Mouse (Mus musculus) retina, postnatal 1 day (tissue): ENCODE data around the gene Slc2a5.
A peak's percentile ranks its signal among the peaks of the same experiment; 100 is the strongest.

Source experiments
- DNase-seq: peaks from one replicate; pipeline ENCODE4 v3.0.0-alpha.2; 2012

The Slc2a5 gene

GRCm38 (mm10) chr4:150106637-150107036, 12.4 kb upstream of the Slc2a5 start:
- no peak for DNase-seq

- no peak for DNase-seq
These were observed 9.4 kb upstream of the Slc2a5 start for GRCm38 (mm10) chr4:150109636-150110035.

GRCm38 (mm10) chr4:150110373-150110772, 8.7 kb upstream of the Slc2a5 start:
- no peak for DNase-seq

DNA sequence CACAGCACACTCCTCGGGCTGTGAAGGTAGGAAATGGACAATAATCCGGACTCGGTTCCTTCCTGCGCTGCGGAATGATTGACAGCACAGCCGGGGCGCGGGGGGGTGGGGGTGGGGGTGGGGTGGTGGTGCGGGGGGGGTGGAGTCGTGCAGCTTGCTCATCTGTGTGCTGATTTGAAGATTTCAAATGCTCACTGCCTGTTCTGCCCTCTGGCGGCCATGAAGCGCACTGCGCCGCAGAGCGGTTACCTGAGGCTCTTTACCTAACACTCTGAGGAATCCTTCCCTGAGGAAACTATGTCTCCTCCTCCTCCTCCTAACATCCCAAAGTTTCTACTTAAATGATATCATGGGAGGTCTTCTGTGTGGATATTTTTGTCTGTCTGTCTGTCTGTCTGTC, 6.2 kb upstream of the Slc2a5 start:
- peak; percentile 75 for DNase-seq

DNA sequence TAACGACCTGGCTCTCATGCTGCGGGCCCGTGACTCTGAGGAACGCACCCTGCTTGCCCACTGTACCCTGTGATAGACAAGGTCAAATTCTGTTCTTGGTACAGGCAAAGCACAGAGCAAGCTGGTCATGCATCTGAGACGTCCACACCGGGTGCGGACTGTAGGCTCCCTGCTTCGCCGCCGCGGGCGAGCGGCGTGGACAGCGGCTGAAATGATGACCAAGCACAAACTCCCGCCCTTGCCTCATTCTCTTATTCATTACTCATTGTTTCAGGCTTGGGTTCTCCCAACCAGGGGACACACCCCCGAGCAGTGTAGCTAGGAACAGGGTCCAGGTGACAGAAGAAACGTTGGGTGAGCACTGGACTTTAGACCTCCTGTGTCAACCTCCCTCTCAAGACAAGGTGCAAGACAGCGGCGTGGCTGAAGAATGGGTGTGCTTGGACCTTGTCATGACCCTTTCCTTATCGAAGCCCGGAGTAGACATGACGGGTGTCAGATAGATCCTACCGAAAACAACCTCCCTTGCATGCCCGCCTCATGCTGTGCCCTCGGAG, 4.5 kb upstream of the Slc2a5 start:
- no peak for DNase-seq

DNA sequence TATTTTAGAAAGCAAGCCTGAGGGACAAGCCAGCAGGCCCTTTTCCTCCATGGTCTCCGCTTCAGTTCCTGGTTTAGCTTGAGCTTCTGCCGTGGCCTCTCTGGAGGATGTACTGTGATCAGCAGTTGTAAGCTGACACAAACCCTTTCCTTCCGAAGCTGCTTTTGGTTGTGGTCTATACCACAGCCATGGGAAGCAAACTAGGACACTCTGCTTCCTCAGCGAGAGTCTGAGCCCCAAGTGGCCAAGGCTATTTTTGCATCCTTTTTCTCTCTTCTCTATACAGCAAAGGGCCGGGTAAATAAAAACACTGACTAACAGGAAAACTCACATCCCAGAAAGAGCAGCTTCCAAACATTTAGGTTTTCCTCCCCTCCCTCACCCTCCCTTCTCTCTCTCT, 1.8 kb upstream of the Slc2a5 start:
- peak; percentile 62 for DNase-seq

DNA sequence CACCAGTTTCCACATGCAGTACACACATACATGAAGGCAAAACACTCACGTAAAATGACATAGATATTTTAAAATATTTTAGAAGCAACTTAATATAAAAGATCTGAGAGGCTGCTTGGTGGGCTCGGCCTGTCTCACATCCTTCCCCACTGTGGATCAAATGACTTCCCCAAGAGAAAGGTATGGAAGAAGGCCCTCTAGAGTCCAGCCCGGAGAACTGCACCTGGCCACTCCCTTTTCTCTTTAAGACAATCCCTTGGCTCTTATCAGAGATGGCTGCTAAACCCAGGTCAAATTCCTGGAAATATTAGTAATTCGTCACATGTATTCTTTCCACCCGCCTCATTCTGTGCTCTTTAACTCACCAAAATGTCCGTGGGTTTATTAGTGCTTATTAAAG, 920 bp upstream of the Slc2a5 start:
- DNase-seq: no peak

- no peak for DNase-seq
These were observed 557 bp downstream of the Slc2a5 start for GRCm38 (mm10) chr4:150119640-150120039.

- DNase-seq: peak; percentile 44
These were observed 1.2 kb downstream of the Slc2a5 start for GRCm38 (mm10) chr4:150120173-150120833.

DNA sequence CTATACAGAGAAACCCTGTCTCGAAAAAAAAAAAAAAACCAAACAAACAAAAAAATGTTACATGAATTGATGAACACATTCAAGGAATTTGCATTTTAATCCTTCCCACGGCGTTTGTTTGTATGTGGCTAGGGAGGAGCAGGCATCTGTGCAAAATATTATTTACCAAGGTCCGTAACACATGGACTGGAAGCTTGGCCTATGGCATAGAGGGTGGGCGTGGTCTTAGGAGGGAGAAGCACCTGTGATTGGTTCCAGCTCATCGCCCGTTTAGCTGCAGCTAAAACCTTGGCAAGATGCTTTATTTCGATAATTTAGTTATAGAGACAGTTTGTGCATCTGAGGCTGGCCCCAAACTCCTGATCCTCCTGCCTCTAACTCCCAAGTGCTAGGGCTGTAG, 2.3 kb downstream of the Slc2a5 start:
- no peak for DNase-seq

DNA sequence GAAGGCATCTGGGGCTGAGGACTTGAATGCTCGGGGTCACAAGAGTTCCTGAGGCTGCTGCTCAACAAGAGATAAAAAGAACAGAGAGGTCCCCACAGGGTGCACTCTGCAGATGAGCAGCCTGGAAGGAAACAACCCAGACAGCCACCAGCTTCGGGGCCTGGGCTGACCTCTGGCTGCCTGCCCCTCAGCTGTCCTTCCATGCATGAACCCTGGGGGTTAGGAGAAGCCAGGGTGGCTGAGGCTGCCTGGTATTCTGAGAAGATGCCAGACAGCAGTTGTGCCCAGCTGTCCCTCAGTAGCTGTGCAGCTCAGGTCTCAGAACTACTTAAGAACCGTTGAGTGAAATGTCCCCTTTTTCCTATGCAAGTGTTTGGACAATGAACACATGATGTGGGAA, 3.4 kb downstream of the Slc2a5 start:
- DNase-seq: no peak

DNA sequence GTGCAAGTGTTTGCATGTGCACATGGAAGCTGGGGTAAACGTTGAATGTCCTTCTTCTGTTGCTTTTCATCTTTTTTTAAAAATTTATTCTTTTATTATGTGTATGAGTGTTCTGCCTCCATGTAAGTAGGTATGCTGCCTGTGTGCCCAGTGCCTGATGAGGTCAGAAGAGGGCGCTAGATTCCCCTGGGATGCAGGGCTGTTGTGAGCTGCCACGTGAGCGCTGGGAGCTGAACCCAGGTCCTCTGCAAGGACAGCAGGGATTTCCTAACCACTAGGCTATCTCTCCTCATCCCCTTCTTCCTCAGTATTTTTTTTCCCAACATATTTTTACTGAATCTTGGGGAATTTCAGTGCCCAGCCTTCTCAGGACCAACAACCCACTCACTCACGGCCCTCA, 7.3 kb downstream of the Slc2a5 start:
- DNase-seq: no peak

GRCm38 (mm10) chr4:150127894-150128293, 8.8 kb downstream of the Slc2a5 start:
- DNase-seq: no peak

DNA sequence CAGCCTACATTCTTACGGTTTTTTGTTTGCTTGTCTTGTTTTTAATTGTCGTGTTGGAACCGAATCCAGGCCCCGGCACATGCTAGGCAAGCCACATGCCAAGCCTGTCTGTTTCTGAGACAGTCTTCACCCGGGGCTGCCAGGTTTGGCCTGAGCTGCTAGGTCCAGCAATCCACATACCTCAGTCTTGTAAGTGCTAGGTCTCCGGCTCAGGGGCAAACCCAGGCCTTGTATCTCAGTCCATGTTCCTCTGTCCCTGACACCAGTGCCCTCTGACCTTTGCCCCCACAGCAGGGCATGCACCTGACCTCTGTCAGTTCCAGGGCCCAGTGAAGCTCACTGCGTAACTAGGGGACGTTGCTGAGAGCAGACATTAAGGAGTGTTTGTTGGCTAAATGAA, 9.5 kb downstream of the Slc2a5 start:
- DNase-seq: no peak

DNA sequence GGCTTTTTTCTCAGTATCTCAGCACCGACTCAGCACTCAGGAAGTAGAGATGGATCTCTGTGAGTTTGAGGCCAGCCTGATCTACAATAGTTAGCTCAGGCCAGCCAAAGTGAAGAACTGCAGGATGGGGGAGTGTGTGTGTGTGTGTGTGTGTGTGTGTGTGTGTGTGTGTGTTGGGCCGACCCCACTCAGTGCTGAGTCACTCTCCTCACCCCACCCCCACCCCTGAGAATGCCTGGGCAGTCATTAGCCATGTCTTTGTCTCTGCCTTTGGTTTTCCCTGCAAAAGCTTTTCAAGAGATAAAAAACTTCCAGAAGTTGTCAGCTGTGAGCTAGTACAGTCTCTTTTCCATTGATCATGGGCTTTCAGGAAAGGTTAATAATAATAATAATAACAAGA, 11.6 kb downstream of the Slc2a5 start:
- no peak for DNase-seq

GRCm38 (mm10) chr4:150132692-150133271, 13.7 kb downstream of the Slc2a5 start:
- DNase-seq: peak; percentile 43

GRCm38 (mm10) chr4:150135254-150135653, 16.2 kb downstream of the Slc2a5 start:
- DNase-seq: no peak

DNA sequence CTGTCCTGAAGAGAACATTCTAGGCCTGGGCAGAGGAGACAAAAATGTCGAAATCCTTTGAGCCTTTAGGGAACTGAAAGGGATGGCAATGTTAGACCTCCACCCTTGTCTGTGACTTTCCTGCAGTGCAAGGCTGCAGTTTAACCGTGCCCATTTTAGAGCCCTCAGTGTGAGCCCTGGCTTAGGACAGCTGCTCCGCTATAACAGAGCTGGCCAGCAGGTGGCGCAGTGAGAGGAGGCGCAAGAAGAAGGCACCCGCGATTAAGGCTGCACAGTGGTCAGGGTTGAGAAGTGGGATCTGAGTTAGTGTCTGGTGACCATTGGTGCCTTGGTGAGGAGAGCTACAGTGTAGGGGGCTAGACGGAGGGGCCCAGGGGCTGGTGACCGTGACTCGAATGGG, 17.6 kb downstream of the Slc2a5 start:
- peak; percentile 84 for DNase-seq

DNA sequence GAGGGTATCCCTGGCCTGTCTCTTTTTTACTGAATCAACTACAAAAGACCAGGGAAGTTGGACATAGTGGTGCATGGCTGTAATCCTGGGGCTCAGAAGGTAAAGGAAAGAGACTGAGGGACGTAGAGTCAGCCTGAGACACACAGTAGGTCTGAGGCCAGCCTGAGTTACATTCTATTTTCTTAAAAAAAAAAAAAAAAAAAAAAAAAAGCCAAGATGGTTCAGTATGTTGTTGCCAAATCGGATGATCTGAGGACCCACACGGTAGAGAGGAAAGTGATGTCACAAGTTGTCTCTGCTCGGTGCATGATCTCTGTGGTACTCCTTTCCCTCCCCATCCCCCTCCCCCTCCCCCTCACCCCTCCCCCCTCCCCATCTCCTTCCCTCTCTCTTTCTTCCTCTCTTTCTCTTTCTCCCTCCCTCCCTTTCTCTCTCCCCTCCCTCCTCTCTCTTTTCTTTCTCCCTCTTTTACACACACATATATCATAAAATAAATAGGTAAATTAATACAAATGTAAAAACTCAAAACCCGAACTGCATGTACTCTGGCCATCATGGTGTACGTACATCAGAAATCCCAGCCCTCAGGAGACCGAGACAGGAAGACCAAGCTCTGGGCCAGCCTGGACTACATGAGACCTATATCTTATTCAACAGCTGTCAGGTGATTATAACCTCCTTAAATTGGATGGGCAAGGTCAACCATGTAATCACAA, 18.4 kb downstream of the Slc2a5 start:
- no peak for DNase-seq

GRCm38 (mm10) chr4:150138084-150138543, 19.0 kb downstream of the Slc2a5 start:
- DNase-seq: peak; percentile 90

GRCm38 (mm10) chr4:150139090-150139489, 20.0 kb downstream of the Slc2a5 start:
- no peak for DNase-seq

- DNase-seq: no peak
These were observed 21.3 kb downstream of the Slc2a5 start for GRCm38 (mm10) chr4:150140346-150140745.

DNA sequence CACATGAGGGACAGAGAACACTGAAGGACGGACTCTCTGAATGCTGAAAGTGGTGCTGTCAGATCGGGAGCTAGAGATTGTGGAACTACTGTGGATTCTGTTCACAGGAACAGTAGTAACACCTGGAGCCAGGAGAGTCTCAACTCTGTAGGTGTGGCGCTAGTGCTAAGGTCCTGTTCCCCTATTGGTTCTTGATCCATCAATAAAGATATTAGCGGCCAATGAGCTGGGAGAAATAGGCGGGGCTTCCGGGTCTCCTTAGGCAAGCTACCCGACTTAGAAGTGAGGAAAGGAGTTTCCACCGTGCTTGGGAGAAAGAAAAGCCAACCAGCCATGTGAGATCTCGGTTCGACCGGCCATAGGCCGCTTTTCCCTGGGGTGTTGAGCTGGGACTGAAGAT, 25.2 kb downstream of the Slc2a5 start:
- no peak for DNase-seq

DNA sequence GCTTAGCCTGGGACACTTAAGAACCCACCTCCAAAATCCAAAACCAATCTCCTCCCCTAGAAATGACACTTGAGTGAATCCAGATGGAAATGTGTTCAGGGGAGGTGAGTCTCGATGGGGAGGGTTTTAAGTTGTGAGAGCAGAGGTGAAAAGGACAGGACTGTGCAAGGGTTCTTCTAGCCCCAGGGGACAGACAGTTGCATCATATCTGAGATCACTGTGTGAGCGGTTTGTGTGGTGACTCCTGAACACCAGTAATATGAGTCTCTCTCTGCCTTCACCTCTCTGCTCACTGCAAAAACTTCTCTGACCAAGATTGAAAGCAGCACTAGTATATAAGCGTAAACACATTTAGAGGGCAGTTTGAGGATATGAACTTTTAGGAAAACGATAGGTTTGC, 27.2 kb downstream of the Slc2a5 start:
- no peak for DNase-seq
